Mouse (Mus musculus) liver, embryonic 13.5 days (tissue): Measurements from ENCODE around the gene Egfl7. TPM values are rescaled to one million over a fixed set of nuclear protein-coding genes. Genes with fewer than 3 reads are reported as not detected.
A peak's percentile ranks its signal among the peaks of the same experiment; 100 is the strongest.

Experiments
- ATAC-seq: fragments of 200-750 bp; cut with Nextera tagmentation; 2 replicates; pipeline ENCODE4 v1.8.0; 2017; ENCODE audit warnings: low read depth, mild to moderate bottlenecking, moderate number of reproducible peaks, moderate library complexity
- DNase-seq: peaks from one replicate; pipeline ENCODE4 v3.0.0; 2022
- H3K27ac ChIP-seq: fragments of 300-500 bp; sonication (generic); 2 replicates; pipeline ENCODE4 v1.5.1; 2015; ENCODE audit warnings: moderate library complexity, mild to moderate bottlenecking, inconsistent platforms
- H3K27me3 ChIP-seq: fragments of 300-500 bp; sonication (generic); 2 replicates; pipeline ENCODE4 v1.6.1; 2015; ENCODE audit warnings: mild to moderate bottlenecking, inconsistent platforms
- H3K36me3 ChIP-seq: fragments of 300-500 bp; sonication (generic); 2 replicates; pipeline ENCODE4 v1.6.1; 2015; ENCODE audit warnings: mild to moderate bottlenecking, inconsistent platforms
- H3K4me1 ChIP-seq: fragments of 300-500 bp; sonication (generic); replicated peaks from 2 replicates; pipeline ENCODE4 v1.6.1; 2015; ENCODE audit warnings: inconsistent platforms
- H3K4me2 ChIP-seq: fragments of 300-500 bp; sonication (generic); 2 replicates; pipeline ENCODE4 v1.6.1; 2015; ENCODE audit warnings: inconsistent platforms, mild to moderate bottlenecking, moderate library complexity
- H3K4me3 ChIP-seq: fragments of 300-500 bp; sonication (generic); replicated peaks from 2 replicates; pipeline ENCODE4 v1.5.1; 2015; ENCODE audit warnings: mild to moderate bottlenecking, inconsistent platforms
- H3K9ac ChIP-seq: fragments of 300-500 bp; sonication (generic); 2 replicates; pipeline ENCODE4 v1.6.1; 2015; ENCODE audit warnings: mild to moderate bottlenecking, inconsistent platforms
- H3K9me3 ChIP-seq: fragments of 300-500 bp; sonication (generic); replicated peaks from 2 replicates; pipeline ENCODE4 v1.6.1; 2016; ENCODE audit warnings: inconsistent platforms
- WGBS: fragments of 180-500 bp; shearing (Covaris S2); methylation state at CpG from one replicate; pipeline ENCODE4 v1.1.7; 2015; ENCODE audit not compliant: insufficient replicate concordance; 5-methylcytosine and 5-hydroxymethylcytosine counted together
- polyA plus RNA-seq: library from polyadenylated mRNA; unstranded; fragments of >200 nt; fragmentation: Nextera tagmentation; extraction: Ambion mirVana; gene quantifications from 2 replicates; pipeline ENCODE4 v1.2.1, GENCODE M21; 2015

Egfl7 gene
- polyA plus RNA-seq, 1 experiment from 2014 or later = 79.4 TPM

DNA sequence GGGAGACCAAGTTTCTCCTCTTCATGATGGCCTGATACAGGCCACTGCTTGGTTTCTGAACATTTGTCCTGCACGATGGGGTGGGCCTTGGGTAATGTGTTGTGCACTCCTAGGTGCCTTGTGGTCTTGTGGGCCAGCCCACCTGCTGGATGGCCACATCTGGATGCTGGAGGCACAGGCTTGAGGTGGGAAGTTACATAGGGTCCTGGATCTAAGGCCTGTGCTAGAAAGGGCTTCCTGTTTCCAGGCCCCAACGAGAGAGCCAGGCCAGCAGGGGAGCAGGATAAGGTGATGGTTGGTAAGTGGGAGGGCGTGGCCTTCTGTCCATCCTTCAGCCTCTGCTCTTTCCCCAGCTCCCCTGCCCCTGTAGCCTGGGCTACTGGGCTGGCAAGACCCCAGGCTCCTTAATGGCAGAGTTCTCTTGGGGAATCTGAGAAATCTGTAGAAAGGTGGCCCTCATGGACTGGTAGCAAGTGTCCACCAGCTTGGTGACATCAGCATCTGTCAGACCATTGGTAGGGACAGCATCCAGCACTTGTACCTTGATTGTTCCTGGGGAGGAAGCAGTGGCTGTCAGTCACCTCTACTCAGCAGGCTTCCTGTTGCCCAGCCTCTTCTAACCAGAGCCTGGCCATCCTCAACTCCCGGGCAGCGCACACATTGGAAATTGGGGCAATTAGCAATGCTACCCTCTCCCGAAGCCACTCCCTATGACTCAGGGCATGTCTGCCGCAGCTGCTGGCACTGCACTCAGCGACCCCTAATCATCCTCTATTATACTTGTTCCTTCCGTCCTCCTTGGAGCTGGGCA is 13.6 kb downstream of the Egfl7 start:
- H3K4me1 ChIP-seq = peaks cover 39% of the 10 kb centered on the region
- DNase-seq = no peak
- H3K9ac ChIP-seq = no peak overlapping the region
- H3K9me3 ChIP-seq = no peaks in the 10 kb centered on the region
- H3K36me3 ChIP-seq = peaks cover 36% of the 10 kb centered on the region
- no peaks in the 10 kb centered on the region for H3K27me3 ChIP-seq
- ATAC-seq = peak; percentile 9; the same call in 1 of the 2 replicates
- H3K4me3 ChIP-seq = no peak overlapping the region
- H3K4me2 ChIP-seq = no peak overlapping the region
- no peak overlapping the region for H3K27ac ChIP-seq
- 54% methylated on average over 9 of the region's 9 CpGs for WGBS

- H3K4me2 ChIP-seq = no peak overlapping the region
Observed at GRCm38 (mm10) chr2:26594022-26594346, 14.2 kb downstream of the Egfl7 start.

DNA sequence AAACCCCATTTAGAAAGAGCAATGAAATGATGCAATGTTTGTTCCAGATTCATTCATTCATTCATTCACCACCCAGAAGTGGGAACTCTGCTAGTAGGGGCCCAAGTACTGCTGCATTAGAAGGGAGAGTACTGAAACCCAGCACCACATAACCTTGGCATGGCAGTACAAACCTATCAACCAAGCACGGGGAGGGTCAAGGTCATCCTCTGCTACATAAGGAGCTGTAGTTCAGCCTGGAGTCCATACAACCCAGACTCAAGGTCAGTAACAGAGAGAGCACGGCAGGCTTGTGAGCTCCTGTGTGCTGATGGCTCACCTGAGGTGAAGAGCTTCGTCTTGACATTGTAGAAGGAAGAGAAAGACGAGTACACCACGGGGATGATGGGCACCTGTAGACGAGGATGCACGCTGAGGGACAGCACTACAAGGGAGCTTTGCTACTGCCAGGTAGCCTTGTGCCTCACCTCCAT is 14.7 kb downstream of the Egfl7 start:
- H3K9ac ChIP-seq = no peak overlapping the region
- peak overlapping the region; percentile 41 for H3K27ac ChIP-seq
- no peaks in the 10 kb centered on the region for H3K27me3 ChIP-seq
- ATAC-seq = peak; percentile 31; the same call in 1 of the 2 replicates
- no peak for DNase-seq
- H3K9me3 ChIP-seq = no peaks in the 10 kb centered on the region
- no peak overlapping the region for H3K4me3 ChIP-seq
- H3K4me1 ChIP-seq = peaks cover 36% of the 10 kb centered on the region
- WGBS = 69% methylated on average over 7 of the region's 7 CpGs
- peaks cover 36% of the 10 kb centered on the region for H3K36me3 ChIP-seq
- H3K4me2 ChIP-seq = no peak overlapping the region

More at GRCm38 (mm10) chr2:26594022-26594346, 14.2 kb downstream of the Egfl7 start:
- 42% methylated on average over 9 of the region's 9 CpGs for WGBS
- Histone ChIP-seq H3K27me3 (no peaks in the 10 kb centered on the region), H3K9me3 (no peaks in the 10 kb centered on the region), H3K9ac (no peak overlapping the region), H3K4me1 (peaks cover 36% of the 10 kb centered on the region), H3K36me3 (peaks cover 36% of the 10 kb centered on the region), H3K4me3 (no peak overlapping the region), H3K27ac (no peak overlapping the region)
- ATAC-seq (peak; percentile 51), DNase-seq (peak; percentile 51)

GRCm38 (mm10) chr2:26594934-26595724 is 15.3 kb downstream of the Egfl7 start:
- Histone ChIP-seq H3K36me3 (peaks cover 36% of the 10 kb centered on the region), H3K9ac (no peak overlapping the region), H3K27ac (peak overlapping the region; percentile 41), H3K4me3 (no peak overlapping the region), H3K4me2 (no peak overlapping the region), H3K27me3 (no peaks in the 10 kb centered on the region), H3K9me3 (no peaks in the 10 kb centered on the region), H3K4me1 (peaks cover 43% of the 10 kb centered on the region)
- WGBS = 52% methylated on average over 6 of the region's 6 CpGs
- DNase-seq = no peak
- ATAC-seq = peak; percentile 45

DNA sequence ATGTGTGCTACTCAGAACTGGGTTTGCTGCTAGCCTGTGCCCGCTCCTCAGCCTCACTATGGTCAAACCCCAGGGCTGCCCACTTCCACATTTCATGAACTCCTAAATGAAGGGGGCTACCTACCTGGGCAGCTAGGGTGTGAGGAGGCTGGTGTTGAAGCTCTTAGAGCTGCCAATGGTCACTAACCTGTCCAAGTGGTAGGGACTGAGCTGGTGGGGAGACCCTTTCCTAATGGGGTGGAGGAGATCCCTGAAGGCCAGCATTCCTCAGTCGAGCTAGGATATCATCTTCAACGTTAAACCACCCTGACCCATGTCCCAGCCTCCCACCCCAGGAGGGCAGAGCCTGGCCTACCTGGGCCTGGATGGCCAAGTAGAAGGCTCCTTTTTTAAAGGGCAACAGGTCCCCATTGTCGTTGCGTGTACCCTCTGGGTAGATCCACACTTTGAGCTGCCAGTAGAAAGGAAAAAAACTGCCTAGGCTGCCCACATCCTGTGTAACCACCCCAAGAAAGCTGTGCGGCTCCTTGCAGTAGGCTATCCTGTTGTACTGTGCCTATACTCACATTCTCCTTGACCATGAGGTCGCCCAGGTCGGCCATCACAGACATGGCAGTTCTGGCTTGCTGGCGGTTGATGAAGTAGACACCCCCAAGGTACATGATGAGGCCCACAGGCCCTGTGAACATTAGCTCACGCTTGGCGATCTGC is 16.1 kb downstream of the Egfl7 start:
- no peak for DNase-seq
- ATAC-seq = no peak
- H3K9me3 ChIP-seq = no peaks in the 10 kb centered on the region
- no peak overlapping the region for H3K4me3 ChIP-seq
- peaks cover 34% of the 10 kb centered on the region for H3K36me3 ChIP-seq
- 67% methylated on average over 11 of the region's 11 CpGs for WGBS
- H3K27ac ChIP-seq = peak overlapping the region; percentile 15; the same call in 1 of the 2 replicates
- H3K9ac ChIP-seq = no peak overlapping the region
- H3K27me3 ChIP-seq = no peaks in the 10 kb centered on the region
- H3K4me2 ChIP-seq = no peak overlapping the region
- H3K4me1 ChIP-seq = peaks cover 50% of the 10 kb centered on the region

GRCm38 (mm10) chr2:26596898-26597297 is 17.1 kb downstream of the Egfl7 start:
- H3K9me3 ChIP-seq = no peaks in the 10 kb centered on the region
- peaks cover 23% of the 10 kb centered on the region for H3K36me3 ChIP-seq
- no peak overlapping the region for H3K4me3 ChIP-seq
- H3K27me3 ChIP-seq = no peaks in the 10 kb centered on the region
- 77% methylated on average over 3 of the region's 3 CpGs for WGBS
- DNase-seq (no peak), ATAC-seq (no peak)
- no peak overlapping the region for H3K4me2 ChIP-seq
- H3K4me1 ChIP-seq = peaks cover 57% of the 10 kb centered on the region
- H3K27ac ChIP-seq = no peak overlapping the region
- no peak overlapping the region for H3K9ac ChIP-seq

GRCm38 (mm10) chr2:26597810-26598209 is 18.0 kb downstream of the Egfl7 start:
- Histone ChIP-seq H3K27ac (no peak overlapping the region), H3K4me1 (peaks cover 66% of the 10 kb centered on the region), H3K4me3 (no peak overlapping the region), H3K27me3 (peaks cover under 1% of the 10 kb centered on the region), H3K36me3 (peaks cover 14% of the 10 kb centered on the region), H3K9ac (no peak overlapping the region), H3K9me3 (no peaks in the 10 kb centered on the region), H3K4me2 (no peak overlapping the region)
- 67% methylated on average over 2 of the region's 2 CpGs for WGBS
- DNase-seq (no peak), ATAC-seq (no peak)

DNA sequence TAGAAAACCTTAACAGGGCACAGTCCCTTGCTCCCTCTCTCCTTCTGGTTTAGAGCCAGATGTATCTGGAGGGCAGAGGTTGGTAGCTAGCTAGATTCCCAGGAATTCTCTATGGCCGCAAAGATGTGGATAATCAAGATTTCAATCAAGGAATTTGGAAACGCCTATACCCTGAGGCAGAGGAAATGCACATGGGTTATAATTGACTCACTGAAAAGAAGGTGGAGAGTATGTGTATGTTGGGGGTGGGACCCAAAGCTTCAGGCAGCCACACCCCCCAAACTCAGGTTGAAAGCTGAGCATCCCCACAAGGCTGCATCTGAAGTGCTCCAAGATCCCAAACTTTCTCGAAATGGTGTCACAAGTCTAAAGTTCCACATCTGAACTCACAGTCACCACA is 18.6 kb downstream of the Egfl7 start:
- H3K9ac ChIP-seq = no peak overlapping the region
- WGBS = 66% methylated on average over 3 of the region's 3 CpGs
- H3K9me3 ChIP-seq = no peaks in the 10 kb centered on the region
- peaks cover 72% of the 10 kb centered on the region for H3K4me1 ChIP-seq
- ATAC-seq (no peak), DNase-seq (no peak)
- no peak overlapping the region for H3K4me3 ChIP-seq
- H3K36me3 ChIP-seq = 0 out of 2 replicates have a peak, but pooled peaks cover 8% of the 10 kb centered on the region
- no peak overlapping the region for H3K27ac ChIP-seq
- H3K27me3 ChIP-seq = peaks cover 7% of the 10 kb centered on the region
- H3K4me2 ChIP-seq = no peak overlapping the region

DNA sequence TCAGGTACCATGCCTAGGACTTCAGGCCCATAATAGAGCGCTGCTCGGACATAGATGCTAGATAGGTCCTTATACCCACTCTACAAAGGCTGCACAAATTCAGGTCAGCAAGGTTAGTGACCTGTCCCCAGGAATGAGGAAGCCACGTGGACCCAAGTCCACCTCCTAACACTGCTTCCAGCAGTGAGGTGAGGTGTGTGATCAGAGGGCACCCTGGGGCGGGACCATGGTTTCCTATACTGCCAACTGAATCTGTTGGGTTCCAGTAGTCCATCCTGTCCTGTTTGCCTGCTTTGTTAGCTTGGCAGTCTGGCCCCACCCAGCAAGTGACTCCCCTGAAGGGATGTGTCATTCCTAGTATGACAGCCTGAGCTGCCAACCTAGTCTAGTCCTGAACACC is 20.2 kb downstream of the Egfl7 start:
- H3K27ac ChIP-seq = peak overlapping the region; percentile 60; the same call in 1 of the 2 replicates
- WGBS = 61% methylated on average over 4 of the region's 4 CpGs
- no peak for ATAC-seq

GRCm38 (mm10) chr2:26600664-26601063 is 20.9 kb downstream of the Egfl7 start:
- DNase-seq (no peak), ATAC-seq (peak; percentile 39)
- Histone ChIP-seq H3K4me3 (no peak overlapping the region), H3K27me3 (peaks cover 21% of the 10 kb centered on the region), H3K9me3 (no peaks in the 10 kb centered on the region), H3K4me2 (no peak overlapping the region), H3K27ac (peak overlapping the region; percentile 60; the same call in 1 of the 2 replicates), H3K36me3 (0 out of 2 replicates have a peak, but pooled peaks cover 4% of the 10 kb centered on the region), H3K9ac (no peak overlapping the region), H3K4me1 (peaks cover 71% of the 10 kb centered on the region)
- 60% methylated on average over 2 of the region's 2 CpGs for WGBS

More for the DNA sequence above, 20.2 kb downstream of the Egfl7 start:
- no peaks in the 10 kb centered on the region for H3K9me3 ChIP-seq
- H3K36me3 ChIP-seq = 0 out of 2 replicates have a peak, but pooled peaks cover 4% of the 10 kb centered on the region
- H3K4me1 ChIP-seq = peaks cover 76% of the 10 kb centered on the region
- H3K27me3 ChIP-seq = peaks cover 21% of the 10 kb centered on the region
- no peak for DNase-seq
- H3K4me2 ChIP-seq = 0 out of 2 replicates have a peak overlapping the region, but pooled peaks have one; percentile 5
- H3K4me3 ChIP-seq = no peak overlapping the region
- no peak overlapping the region for H3K9ac ChIP-seq

DNA sequence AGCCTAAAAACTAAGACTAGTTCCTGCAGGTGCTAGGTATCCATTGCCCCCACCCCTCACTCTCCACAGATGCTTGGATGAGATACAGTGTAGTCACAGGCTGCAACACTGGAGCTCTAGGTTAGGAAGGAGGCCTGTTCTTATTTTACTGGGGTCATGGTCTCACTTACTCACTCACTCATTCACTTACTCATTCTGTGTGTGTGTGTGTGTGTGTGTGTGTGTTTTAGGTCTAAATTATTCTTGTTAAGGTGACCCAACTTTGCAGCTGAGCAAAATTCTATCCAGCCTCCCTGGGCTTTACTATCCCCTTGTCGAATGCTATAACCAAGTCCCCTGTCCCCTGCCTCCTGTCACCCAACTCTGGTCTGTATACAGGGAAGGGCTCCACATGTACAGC is 21.8 kb downstream of the Egfl7 start:
- H3K27me3 ChIP-seq = peaks cover 27% of the 10 kb centered on the region
- H3K9ac ChIP-seq = no peak overlapping the region
- 69% methylated on average over 1 of the region's 1 CpGs for WGBS
- 0 out of 2 replicates have a peak, but pooled peaks cover 4% of the 10 kb centered on the region for H3K36me3 ChIP-seq
- ATAC-seq (no peak), DNase-seq (no peak)
- no peak overlapping the region for H3K27ac ChIP-seq
- no peaks in the 10 kb centered on the region for H3K9me3 ChIP-seq
- 0 out of 2 replicates have a peak overlapping the region, but pooled peaks have one; percentile 83 for H3K4me2 ChIP-seq
- peaks cover 71% of the 10 kb centered on the region for H3K4me1 ChIP-seq
- H3K4me3 ChIP-seq = no peak overlapping the region
